Mouse (Mus musculus) lung, postnatal 36 days (tissue): ENCODE measurements at regions not wholly inside any gene's neighbourhood (a gene's known extent, or its start where the extent isn't known, plus 50 kb on each side); places are given as distances from the start of the nearest gene placed in this dataset.

Source experiments
- DNase-seq: peaks from one replicate; pipeline ENCODE4 v3.0.0; 2022; ENCODE audit warnings: mixed read lengths

DNA sequence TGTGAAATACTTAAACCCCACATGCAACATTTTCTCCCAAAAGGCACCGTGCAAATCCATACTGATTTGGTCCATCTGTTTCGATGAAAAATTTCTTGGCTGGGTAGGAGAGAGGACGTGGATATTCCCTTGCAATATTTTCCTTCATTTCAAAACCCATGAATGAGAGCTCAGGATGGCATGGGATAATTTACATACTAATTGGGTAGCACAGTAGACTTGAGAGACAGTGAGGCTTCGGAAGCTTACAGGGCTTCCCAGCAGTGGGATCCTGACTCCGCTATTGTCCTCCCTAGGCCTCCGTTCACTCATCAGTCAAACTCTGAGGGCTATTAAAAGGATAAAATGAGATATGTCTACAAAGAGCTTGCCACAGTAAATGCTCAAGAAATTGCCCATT is 59.8 kb downstream of the Sox3 start:
- DNase-seq = no peak

DNA sequence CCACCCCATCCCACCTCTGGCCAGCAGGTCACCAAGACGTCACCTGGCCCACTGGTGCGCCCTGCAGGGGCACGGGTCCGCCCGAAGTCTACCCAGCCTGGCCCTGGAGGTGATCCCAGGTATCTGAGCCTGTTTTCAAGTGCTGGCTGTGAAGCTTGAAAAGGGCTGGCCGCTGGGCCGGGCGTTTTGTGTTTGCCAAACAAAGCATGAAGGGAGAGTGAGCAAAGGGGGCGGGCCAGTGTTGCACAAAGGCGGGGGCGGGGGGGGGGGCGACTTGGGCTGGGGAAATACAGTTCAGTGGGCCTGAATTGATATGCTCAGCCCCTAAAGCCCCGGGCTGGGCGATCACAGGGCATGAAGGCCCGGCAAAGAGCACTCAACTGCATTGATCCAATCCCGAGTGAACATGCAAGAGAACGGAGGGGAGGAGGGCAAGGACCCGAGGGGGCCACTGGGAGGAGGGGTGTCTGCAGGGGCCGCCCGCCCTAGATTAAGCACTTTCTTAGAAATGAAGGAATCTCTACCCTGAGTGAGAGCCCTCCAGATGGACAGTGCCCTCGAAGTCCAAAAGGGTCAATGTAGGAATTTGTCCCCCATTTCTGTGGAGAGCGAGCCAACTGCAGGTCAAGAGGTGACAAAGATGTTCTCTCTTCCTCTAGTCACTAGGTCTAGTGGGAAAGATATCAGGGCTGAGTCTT is 61.8 kb downstream of the Sox3 start:
- no peak for DNase-seq

DNA sequence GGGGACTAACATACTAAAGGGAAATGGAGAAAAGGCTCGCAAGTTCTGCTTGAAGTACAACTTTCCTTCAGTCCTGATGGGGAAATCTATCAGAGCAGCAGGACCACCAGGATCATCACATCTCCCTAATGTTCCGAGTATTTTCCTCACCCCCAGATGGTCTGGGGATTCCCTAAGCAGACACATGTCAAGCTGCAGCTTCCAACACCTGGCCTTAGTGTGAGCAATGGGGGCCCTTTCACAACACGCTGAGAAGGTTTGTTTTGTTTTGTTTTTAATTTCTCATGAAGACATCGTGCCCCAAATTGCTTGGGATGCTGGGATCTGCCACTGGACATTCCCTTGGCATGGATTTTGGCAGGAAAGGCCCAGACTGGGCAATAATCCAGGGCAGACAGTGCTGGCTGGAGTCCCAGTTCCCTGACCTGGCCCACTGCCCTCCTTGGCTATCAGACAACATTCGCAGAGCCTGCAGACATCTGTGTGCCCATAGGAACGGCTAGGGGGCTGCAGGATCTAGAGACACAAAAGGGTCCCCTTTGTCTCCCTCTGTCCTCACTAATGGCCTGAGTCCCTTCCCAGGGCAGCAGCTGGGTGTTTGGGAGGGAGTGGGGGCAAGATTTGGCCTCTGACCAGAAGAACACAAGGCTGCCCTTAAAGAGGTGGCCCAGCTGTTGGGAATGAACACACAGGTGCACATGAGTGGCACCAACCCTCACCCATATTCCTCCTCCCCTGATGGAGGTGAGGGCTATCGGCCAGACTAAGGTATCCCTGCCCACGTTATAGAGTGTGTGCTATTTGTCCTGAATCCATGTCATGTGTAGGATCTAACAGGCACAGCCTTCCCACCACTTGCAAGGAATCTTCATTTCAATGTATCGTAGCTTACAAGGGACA is 67.8 kb downstream of the Sox3 start:
- no peak for DNase-seq

DNA sequence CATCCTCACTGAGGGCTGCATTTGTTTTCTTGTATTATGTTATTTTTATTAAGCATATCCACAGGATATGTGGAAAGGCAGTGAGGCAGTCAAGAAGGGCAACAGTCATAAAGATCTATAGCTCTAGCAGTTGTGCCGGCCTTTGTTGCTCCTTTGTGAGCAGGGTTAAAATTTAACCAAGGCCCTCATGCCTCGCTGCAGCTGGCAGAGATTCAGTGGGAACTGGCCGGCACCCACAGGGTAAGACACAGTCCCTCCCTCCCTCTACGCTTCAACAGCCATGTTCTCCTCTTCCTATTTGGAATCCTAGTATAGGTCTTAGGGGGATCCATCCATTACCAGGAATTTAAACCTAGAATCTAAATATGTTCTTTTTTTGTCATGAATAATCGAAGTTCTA is 94.7 kb downstream of the Sox3 start:
- no peak for DNase-seq

DNA sequence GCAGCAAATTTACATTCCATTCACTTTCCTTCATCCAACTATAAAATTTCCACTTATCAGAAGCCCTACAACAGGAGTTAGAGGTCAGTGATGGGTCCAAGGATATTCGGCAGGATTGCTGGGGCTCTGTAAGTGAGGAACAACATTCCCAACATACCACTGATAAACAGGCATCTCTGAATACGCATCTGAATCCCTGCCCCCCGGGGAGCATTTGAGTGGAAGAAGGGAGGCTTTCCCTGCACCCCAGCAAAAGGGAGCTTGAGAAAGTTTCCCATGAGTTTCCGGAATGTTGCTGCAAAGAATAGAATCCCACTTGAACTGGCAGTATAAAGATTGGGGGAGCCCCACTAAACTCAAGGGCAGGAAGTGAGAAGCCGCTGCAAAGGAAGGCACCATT is 112.5 kb downstream of the Sox3 start:
- DNase-seq = no peak

DNA sequence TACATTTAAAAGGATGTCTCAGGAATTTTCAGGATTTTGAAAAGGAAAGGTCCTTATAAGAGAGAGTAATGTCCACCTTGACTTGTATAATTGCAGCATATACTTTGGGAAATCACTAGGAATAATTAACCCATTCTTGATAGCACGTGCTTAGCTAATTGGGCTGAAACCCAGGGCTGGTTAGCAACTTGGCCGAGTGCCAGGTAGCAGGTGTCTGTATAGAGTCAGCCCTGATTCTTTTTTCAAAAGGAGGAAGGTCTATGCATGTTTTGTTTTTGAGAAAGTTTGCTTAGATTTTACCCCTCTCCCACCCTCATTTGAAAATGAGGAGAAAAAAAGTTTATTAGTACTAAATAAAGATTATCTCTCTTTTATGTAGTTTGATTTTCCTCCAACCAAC is 113.1 kb downstream of the Sox3 start:
- no peak for DNase-seq

DNA sequence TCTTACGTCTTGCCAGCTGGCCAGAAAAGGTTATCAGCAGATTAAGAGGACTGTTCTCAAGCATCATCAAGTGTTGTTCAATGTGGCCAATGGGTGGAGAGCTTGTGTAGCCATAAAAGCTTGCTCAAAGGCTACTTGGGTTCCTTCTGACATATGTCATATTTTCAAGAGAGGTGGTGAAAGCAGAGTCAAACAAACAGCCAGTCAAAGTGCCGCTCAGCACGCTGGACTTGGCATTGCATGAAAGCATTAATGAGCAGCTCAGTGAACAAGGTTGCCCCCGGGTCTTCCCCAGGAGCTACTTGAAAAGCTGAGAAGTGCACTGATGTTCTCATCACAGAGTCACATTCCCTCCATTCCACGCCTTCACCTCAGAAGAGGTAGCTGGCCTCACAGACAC is 119.6 kb downstream of the Sox3 start:
- peak; percentile 13 for DNase-seq

DNA sequence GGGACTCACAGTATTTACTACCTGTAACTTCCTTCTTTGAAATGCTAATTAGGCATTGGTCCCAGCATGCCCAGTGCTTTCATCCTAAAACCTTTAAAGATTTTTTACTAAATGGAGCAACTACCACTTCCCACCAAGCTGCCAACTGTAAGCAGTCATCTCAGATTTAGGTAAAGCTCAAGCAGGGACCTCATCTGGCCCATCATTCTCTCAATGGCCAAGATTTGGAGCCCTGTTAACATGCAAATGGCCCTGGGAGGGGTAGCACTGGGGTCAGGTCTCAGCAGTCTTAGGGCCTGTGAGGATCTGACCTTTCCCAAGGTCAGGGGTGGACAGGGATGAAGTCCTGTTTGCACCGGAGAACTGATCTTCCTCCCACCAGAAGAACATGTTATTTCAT is 120.8 kb downstream of the Sox3 start:
- DNase-seq = no peak

DNA sequence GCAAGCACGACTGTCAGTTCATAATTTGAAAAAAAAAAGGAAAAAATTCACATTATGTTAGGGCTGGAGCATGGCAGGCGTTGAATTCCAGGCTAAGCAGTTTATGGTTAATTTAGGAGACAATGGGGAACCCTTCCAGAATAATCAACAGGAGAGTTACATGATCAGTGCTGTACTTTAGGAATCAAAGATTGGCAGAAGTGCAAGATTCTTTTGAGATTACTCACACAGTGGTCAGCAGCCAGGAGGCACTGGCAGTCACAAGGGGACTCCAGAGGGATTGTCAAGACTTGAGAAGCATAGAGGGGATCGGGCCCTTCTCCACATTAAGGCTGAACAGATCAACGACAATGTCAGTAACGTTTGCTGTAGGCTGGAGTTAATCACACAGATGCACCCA is 142.8 kb downstream of the Sox3 start:
- no peak for DNase-seq

DNA sequence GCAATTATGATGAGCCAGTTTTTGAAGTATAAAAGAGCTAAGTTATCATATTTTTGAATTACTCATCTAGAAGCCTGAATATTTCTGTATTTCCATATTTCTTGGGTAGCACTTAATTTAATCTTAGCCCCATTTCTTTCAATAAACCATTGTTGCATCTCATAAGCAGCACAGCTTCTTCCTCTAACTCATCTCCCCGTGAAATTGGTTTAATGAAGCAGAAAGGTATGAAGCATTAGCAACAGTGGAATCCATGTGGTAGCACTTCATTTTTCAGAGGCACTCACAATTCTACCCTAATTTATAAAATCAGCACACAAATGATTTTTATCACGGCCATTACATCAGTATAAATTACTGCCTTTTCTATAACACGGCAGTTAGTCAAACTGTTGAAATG is 149.3 kb downstream of the Sox3 start:
- no peak for DNase-seq

DNA sequence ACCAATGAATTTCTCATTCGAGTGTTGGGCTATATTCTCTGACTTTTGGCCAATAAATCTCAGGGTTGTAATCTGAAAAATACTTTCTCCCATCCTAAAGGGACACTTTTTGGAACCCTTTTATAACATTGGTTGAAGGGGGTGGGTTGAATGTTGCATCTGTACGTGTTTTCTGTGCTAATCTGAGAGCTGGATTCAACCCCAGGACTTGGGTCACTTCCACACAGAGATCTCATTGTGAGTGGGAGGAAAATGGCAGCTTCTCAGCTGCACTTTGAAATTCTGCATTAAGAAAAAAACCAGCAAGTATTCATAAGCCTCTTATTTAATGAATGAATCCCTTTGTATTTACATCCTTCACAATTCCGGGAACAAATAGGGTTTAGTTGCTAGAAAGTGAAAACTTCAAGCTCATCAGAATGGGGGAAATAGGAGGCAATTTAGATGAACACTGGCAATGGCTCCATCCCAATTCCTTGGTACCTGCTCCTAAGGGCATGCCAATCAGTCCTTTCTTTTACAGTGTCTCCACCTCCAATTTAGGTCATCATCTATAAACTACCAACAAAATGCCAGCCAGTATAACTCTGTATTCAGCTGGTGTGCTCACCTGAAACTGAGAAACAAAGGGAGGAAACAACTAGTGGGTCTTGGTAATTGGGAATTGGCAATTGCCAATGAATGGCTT is 150.1 kb downstream of the Sox3 start:
- DNase-seq = no peak

DNA sequence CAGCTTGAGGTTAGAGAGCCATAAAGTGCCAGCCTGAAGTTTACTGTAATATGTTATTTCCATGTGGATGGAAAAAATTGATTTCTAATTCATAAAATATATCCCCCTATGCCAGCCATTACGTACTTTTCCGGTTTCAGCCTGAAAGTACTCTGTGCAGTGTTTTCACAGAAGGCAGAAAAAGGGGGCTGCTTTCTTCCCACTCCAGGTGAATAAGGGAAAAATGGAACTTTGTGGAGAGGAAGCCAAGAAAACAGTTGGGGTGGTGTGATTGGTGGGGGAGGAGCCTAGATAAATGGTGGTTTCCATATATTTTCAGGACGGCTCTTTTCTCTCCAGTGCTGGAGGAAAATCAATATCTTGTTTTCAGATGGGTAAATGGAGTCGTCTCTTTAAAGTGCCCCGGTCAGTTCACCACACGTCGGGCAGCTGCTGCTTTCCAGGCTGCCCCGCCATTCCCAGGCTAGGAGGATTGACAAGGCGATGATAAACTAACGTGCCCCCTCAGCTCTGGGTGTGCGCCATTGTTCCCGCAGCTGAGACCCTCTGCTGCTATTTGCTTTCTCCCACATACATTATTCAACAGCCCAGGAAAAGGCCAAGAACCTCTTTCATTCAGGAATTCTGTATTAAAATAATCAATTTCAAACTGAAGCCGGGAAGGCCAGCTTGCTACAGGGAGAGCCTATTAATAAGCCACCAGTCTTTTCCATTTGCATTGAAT is 127.1 kb upstream of the Atp11c start:
- no peak for DNase-seq

DNA sequence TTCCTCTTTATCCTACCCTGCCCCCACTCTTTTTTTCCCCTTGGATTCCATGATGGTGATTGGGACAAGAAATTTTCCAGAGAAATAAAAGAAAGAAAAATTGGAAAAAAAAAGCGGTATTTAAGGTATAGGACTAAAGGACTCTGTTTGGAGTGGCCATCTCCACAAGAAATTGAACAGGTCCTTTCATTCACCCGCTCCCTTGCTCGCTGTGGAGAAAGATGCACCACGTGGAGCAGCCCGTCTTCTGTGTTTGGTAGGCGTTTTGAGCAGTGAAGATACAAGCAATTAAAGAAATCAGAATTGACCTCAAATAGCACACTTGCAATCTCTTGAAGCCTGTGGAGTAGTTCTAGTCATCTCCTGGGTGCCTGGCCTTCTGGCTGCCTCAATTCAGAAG is 126.3 kb upstream of the Atp11c start:
- no peak for DNase-seq

DNA sequence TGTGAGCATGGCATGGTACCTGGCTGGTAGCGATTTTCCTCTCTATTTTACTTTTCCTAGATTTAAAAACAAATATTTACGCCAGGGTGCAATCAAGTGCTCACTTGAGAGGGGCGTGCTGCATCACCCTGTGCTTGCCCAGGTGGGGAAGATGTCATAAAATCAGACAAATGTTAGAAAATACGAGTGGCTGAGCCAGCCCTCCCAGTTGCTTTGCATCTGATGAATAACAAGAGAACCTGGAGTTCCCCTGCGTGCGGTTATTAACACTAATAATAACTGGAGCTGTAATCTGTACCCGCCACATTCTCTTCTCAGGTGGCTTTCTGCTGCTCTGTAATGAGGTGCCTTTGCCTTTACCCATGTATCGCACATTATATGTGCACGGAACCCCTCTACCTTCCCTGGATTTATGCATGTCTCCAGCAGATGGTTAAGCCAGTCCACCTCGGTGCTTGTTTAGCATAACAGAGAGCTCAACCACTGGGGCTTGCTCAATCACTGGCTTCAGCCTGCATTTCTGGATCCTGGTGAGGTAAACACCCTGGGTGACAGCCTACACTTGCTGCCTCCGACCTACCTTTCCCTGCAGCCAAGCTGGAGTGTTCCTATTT is 125.8 kb upstream of the Atp11c start:
- DNase-seq = no peak

DNA sequence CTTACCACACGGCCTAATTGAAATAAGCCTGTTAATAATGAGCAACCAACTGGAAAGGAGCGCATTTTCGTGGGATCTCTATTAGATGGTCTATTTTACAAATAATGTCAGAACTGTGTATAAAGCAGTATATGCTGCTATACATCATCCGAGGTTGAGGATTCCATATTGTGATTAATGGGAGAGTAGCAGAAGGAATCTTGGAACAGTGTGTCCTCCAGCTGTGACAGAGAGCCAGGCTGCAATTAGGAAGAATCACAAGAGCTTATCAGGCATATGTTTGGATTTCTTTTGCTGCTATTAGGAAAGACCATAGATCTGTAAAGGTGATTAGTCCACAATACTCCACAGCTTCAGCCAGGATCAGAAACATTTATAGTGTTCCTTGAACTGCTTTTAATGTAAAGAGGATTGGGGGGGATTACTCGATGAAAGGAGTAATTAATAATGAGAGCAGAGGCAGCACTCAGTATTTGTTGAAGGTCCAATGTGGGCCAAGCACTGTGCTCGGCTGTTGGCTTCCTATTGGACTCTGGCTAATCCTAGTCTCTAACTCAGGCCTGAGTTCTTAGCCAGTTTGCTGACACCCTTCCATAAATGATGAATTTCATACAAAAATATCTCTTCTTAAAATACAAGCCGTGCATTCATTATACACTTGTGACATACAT is 88.7 kb upstream of the Atp11c start:
- DNase-seq = no peak

DNA sequence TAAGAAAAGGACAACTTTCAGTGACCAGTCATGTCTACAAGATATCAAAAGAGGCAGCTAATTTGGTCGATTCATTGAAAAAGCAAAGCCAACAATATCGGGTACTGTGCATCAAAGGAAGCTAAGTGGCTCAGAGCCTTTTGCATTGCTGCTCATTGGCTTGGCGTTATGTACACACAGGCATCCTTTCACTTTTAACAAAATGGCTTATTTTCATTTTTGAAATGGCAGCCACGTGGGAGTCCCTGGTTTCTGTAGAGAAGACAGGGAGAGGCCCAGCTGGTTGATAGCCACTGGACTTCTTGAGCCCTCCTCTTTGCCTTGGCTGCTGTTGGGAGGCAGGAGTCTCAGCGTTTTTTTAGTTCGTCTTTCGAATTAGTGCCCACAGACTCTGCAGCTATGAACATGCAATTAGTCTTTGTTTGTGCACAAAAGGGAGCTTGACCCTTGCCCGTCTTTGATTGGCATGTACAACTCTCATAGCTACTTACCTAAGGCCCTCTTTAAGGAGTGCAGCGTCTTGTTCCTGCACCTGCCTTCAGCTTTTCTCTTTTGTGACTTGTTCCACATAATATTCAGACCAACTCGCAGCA is 52.3 kb upstream of the Atp11c start:
- DNase-seq = no peak
